Mouse (Mus musculus) myocyte (in vitro differentiated cells): ENCODE measurements around the gene Pan3.

Experiments used
- CEBPB ChIP-seq: IDR thresholded peaks from 2 replicates; pipeline ENCODE4 v1.6.1; 2011; ENCODE audit warnings: mild to moderate bottlenecking, moderate library complexity; ENCODE audit not compliant: poor library complexity, insufficient read depth, severe bottlenecking
- E2F4 ChIP-seq: IDR thresholded peaks from one replicate; pipeline ENCODE4 v1.6.1; 2011; ENCODE audit warnings: mild to moderate bottlenecking, control low read depth, moderate library complexity; ENCODE audit not compliant: insufficient read depth
- MAX ChIP-seq: IDR thresholded peaks from one replicate; pipeline ENCODE4 v1.6.1; 2011; ENCODE audit warnings: low read depth, mild to moderate bottlenecking, control low read depth
- MYOD1 ChIP-seq, 3 experiments: IDR thresholded peaks; one replicate each; pipeline ENCODE4 v1.6.1; 2011; ENCODE audit warnings: control low read depth in 2 of 3, low read depth in 2 of 3, mild to moderate bottlenecking in 2 of 3, moderate library complexity in 1 of 3; ENCODE audit not compliant: insufficient read length in 2 of 3, control insufficient read depth in 1 of 3
- MYOG ChIP-seq, 3 experiments: IDR thresholded peaks; one replicate each; pipeline ENCODE4 v1.6.1; 2011; ENCODE audit warnings: control low read depth in 2 of 3, low read depth in 2 of 3, mild to moderate bottlenecking in 2 of 3; ENCODE audit not compliant: insufficient read length in 2 of 3, control insufficient read depth in 1 of 3, insufficient read depth in 1 of 3
- POLR2A ChIP-seq: IDR thresholded peaks from one replicate; pipeline ENCODE4 v1.6.1; 2011; ENCODE audit warnings: low read depth, mild to moderate bottlenecking, control low read depth, moderate library complexity; ENCODE audit not compliant: insufficient read length
- POLR2AphosphoS2 ChIP-seq: IDR thresholded peaks from one replicate; pipeline ENCODE4 v1.6.1; 2011; ENCODE audit warnings: low read depth, control low read depth; ENCODE audit not compliant: insufficient read length
- SRF ChIP-seq: IDR thresholded peaks from one replicate; pipeline ENCODE4 v1.6.1; 2011; ENCODE audit warnings: low read depth; ENCODE audit not compliant: control insufficient read depth, insufficient read length
- TCF12 ChIP-seq: IDR thresholded peaks from one replicate; pipeline ENCODE4 v1.6.1; 2011; ENCODE audit warnings: mild to moderate bottlenecking, control low read depth; ENCODE audit not compliant: poor library complexity, insufficient read depth, severe bottlenecking
- USF1 ChIP-seq: IDR thresholded peaks from one replicate; pipeline ENCODE4 v1.6.1; 2011; ENCODE audit warnings: low read depth, mild to moderate bottlenecking, control low read depth, moderate library complexity

- TF ChIP-seq POLR2A (no peak), MAX (no peak), USF1 (no peak), POLR2AphosphoS2 (no peak), TCF12 (no peak), SRF (no peak), CEBPB (no peak), E2F4 (no peak), MYOD1 (IDR thresholded peaks at IDR 0.05; ENCODE audit: control insufficient read depth in 1 of 3, insufficient read length in 2 of 3, low read depth in 2 of 3) (no peak), MYOG (IDR thresholded peaks at IDR 0.05; ENCODE audit: control insufficient read depth in 1 of 3, insufficient read depth in 1 of 3, insufficient read length in 2 of 3, low read depth in 2 of 3) (no peak)
These were observed 47.1 kb downstream of the Pan3 start for GRCm38 (mm10) chr5:147477106-147477505.
